Mouse (Mus musculus) heart, postnatal 10 days (tissue): ENCODE results near the gene Hbq1a. TPM values are rescaled to one million over a fixed set of nuclear protein-coding genes. Genes with fewer than 3 reads are reported as not detected.
"Not testable (repeated sequence)": the region's sequence is repeated elsewhere in the genome, so short reads cannot be mapped to it uniquely, and the experiment has no call there.

Source experiments
- DNase-seq, 2 experiments: peaks; one replicate each; pipeline ENCODE4 v3.0.0; 2021
- intact Hi-C: fragments of 180-260 bp; cut with DNase I; formaldehyde crosslinking; loops from one replicate; pipeline ENCODE4 v1.15.1; 2025
- total RNA-seq, 2 experiments: library from RNA; stranded (reverse); gene quantifications; 2 replicates each; pipeline ENCODE4 v1.2.3; 2021

The Hbq1a gene
- total RNA-seq, result not detected

DNA sequence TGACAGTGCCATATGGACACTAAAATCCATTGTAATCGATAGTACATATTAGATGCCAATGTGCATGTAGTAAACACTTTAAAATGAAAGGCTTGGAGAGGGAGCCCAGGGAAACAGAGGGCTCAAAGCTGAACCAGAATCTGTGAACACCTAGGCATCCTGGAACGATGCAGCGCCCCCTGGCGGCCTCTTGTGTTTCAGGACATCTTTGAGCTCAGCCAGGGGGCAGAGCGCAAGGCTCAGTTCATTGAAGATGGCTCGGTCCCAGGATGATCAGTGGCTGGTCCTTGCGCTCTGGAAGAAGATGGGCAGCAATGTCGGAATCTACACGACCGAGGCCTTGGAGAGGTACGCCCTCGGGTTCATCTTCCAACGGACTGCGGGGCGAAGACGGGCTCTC is at the start of gene Hbq1a:
TSS of gene Hbq1a (plus strand) at position 205 of the 400 bp plus-strand sequence.
- peak; percentile 56 to 72 for DNase-seq

DNA sequence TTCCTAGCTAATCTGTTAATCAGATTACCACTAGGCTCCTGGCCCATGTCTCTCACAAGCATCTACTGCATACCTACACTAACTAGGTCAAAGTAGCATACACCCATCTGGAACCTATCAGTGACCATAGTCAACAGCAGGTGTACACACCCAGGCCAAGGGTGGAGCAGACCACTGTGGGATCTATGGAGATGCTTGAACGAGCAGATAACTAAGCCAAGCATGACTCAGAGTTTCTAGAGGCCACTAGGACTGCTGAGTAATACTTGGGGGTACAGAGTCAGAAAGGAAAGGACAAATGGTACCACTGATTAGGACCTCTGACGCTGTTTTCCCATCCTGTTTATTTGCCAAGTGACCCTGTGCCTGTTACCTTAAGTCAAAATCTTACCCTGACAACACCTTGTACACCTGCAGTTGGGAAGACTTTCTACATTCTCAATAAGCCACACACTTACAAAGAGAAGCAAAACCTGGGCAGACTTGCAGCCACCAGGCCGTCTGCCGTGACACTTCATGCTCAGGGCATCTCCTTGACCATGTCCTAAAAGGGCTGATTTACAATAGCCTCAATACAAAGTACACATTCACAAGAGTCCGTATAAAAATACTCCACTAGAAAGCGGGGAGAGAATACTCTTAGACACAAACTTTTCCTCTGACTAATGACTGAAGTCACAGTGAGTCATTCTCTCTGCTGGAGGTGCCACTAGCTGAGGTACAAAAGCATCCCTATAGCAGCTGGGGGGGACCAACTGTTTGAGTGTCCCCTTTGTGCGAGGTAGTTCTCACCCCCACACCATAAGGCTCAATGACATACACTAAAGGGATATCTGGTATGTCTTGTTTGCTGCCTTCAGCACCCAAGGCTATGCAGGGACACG is 48.7 kb upstream of the Hbq1a start:
- DNase-seq, result no peak
- intact Hi-C loops, result no loop called here

More for the DNA sequence above, at the start of gene Hbq1a:
- intact Hi-C loops, result loop anchor here (5.0 kb wide), 1 partner anchor 118 kb away; no protein-coding TSS in a partner anchor

DNA sequence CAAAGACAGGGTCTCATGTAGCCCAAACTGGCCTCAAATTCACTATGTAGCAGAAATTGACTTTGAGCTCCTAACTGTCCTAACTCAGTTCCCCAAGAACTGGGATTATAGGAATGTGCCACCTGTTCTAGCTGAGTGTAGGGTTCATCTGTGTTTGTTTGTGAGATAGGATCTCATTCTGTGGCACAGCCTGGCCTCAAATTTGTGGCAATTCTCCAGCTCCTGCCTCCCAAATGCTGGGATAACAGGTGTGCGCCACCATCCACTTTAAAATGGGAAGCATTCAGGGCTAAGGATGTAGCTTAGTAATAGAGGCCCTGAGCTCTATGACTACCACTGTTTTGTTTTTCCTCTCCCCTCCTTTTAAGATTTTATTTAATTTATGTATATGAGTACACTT is 46.7 kb upstream of the Hbq1a start:
- no peak for DNase-seq
- intact Hi-C loops, result no loop called here

DNA sequence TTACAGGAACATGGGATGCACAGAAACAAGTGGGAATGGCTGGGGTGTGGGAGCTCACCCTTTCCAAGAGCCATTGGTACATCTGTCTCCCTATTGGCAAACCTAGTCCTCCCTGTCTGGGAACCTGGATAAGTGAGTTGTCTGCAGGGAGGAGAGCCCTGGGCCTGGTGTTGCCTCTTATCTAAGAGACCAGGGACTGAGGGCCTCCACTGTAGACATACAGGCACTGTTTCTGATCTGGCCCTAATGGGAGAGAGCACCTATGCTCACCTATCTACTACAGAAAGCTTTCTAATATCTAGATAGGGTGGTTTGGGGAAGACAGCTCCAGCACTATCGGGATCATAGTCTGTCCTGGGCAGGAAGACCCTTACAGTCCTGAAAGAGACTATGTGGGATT is 43.7 kb upstream of the Hbq1a start:
- intact Hi-C loops, result no loop called here
- no peak for DNase-seq

DNA sequence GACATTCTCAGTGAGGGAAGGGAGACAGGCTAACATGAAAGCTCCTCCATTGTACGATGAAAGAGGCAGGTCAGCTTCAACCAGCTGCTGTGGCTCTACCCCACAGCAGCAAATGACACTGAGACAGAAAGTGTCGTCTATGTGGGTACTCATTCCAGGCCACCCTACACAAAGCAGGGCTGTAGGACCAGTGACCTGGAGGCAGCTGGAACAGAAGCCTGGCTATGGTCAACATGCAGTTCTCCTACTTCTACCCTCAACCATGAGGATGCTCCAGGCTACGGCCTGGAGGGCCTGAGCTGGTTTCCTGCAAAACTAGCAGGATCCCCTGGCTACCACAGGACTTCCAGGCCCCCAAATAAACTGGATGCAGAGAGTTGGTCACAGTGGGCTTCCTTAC is 43.3 kb upstream of the Hbq1a start:
- intact Hi-C loops, result no loop called here

DNA sequence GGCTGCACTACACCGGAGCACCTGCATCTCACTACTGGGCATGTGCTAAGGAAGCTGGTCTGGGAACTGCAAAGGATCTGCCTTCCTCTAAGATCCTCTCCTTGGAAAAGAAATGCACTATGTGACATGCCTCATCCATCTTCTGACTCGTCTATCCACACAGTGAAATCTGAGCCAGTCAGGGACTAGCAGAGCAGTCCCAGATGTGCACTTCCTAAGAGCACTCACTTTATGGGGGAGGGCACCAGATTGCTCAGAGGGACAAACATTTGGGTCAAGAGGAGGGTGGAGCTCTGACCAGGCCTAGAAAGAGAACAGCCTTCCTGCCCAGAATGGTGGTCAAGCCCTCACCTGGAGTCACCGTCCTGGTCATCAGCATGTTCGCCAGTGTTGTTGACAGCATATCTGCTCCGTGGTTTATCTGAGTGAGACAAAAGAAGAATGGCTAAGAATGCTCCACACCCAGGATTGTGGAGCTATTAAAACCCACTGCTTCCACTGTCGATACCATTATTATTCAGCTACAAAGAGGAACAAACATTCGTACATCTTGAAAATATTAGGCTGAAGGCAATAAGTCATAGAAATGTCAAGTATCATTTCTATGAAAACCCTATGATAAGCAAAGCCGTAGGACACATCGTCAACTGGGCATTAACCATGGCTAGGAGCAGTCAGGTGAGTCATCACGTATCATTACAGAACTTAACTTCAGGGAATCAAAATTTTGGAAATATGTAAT is 37.0 kb upstream of the Hbq1a start:
- DNase-seq, result no peak
- intact Hi-C loops, result no loop called here

More for the DNA sequence above, 43.3 kb upstream of the Hbq1a start:
- DNase-seq, result no peak

DNA sequence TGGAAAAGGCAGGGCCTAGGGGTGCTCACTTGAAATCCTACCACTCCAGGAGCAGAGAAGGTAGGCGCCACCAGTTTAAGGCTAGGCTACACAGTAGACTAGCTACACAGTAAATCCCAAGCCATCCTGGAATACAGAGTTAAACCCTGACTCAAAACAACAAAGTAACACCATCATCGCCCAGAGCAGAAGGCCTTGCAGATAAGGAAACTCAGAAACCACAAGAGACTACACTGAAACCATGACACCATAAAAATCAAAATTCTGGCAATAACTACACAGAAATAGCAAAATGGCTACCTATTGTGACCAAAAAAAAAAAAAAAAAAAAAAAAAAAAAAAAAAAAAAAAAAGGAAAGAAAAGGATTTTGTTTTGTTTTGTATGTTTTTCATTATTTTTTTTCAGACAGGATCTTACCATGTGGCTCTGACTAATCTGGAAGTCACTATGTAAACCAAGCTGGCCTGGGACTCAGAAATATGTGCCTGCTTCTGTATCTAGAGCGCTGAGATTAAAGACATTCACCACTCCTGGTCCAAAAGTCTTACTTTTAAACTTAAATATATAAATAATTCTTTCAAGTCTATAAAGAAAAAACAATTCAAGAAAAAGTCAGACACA is 34.6 kb upstream of the Hbq1a start:
- intact Hi-C loops, result no loop called here
- no peak for DNase-seq

DNA sequence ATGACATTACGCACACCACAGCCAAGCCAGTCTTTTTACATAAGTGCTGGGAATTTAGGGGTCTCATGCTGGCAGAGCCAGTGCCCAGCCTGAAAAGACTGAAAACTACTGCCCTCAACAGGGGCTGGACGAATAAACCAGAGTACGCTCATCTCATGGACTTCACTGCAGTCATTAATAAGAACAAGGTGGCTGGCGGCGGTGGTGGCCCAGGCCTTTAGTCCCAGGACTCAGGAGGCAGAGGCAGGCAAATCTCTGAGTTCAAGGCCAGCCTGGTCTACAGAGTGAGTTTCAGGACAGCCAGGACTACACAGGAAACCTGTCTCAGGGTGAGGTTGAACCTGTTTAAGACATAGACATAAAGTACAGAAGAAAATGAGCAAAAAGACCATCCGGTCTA is 33.7 kb upstream of the Hbq1a start:
- no peak for DNase-seq

DNA sequence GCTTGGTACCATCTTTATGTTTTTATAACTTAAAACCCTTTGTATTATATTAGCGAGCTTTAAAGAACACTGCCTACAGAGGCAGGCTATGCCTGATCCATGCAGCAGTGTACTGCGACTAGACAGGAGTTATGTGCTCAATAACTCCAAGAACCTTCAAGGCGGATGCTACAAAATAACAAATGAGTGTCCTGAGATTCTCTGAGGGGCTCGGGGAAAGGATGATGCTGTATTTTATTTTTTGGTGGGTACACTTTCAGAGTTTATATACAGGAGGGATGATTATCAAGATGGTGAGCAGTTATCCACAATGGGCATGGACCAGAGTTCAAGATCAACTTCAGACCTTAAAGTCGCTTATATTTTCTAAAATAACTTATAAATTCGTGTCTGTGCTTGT is 33.1 kb upstream of the Hbq1a start:
- intact Hi-C loops, result no loop called here
- DNase-seq, result no peak

More for the DNA sequence above, 33.7 kb upstream of the Hbq1a start:
- intact Hi-C loops, result no loop called here

DNA sequence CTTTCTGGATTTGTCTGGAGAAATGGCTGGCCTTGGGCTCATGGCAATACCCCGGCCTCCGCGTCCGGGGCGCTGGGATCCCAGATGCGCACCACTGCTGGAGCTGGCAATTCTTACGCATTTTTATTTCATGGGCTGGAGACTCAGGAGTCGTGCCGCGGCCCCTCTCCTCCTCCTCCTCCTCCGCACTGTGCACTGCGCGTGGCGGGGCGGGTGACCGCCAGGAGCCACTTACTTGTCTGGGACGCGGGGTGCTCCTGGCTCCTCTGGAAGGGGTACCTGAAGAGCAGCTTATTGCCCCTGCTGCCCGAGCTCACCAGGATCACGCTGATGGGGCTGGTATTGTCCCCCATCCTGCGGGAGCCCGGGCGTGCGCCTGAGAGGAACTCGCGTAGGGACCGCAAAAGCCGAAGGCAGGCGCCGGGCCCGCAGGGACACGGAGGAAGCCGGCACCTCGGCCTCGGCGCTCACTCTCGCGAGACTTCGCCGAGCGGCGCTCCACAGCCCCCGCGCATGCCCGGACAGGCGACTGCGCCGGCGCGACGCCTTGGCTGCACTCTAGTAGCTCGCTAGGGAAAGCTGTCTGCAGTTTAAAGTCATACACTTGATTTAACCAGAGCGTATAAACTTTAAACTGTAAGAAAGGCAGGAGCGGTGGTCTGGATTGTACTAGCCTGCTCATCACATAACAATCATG is 32.5 kb upstream of the Hbq1a start, which contains the start of gene Nprl3:
TSS of gene Nprl3 (minus strand) at position 520 of the 697 bp plus-strand sequence.
- DNase-seq, result peak; percentile 97 to 98
- intact Hi-C loops, result no loop called here

DNA sequence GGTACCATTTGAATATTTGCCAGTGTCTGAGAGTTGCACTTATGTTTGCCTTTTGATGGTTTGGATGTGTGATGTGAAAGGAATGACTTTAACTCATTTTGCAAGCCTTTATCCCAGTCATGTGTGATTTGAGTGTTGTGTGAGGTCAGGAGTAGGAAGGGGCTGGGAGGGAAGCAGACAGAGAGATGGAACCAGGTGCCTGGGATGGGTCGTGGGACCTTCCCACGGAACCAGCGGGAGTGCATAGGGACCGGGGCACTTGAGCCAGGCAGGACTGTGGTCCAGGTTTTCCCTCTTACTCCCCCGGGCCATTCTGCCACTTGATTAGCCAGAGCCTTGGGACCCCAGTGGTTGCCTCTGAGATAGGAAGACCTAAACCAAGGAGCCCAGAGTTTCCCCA is 31.9 kb upstream of the Hbq1a start:
- intact Hi-C loops, result no loop called here
- no peak for DNase-seq

DNA sequence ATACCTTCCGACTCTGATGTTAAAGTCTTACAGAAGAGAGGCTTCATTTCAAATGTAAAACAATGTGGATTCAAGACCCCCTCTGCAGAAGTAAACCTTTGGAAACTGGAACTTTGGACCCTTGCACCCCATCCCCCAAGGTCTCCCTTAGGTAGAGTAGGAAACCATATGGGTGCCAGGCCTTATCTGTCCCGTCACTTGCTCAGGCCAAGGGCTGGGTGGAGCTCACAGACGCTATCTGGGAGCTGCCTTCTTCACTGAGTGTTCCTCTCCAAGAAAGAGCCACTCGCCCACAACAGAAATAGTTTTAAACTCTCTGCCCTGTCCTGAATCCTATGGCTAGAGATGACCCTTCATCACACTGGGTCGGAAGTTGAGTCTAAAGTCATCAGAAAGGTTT is 30.9 kb upstream of the Hbq1a start:
- DNase-seq, result no peak
- intact Hi-C loops, result no loop called here

DNA sequence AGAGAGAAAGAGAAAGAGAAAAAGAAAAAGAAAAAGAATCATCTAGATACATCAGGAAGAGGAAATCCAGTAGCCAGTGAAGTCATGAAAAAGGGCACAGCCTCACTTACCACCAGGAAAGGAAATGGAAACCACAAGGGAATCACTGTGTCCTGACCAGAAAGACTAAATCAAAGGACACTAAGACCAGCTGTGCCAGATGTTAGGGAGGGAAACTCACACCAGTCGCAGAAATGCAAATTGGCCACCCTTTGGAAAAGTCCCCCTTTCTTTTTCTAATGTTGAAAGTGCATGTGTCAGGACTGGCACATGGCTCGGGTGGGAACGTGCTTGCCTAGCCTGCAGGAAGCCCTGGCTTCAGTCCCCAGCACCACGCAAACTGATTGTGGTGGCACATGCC is 28.7 kb upstream of the Hbq1a start:
- intact Hi-C loops, result no loop called here
- DNase-seq, result no peak

DNA sequence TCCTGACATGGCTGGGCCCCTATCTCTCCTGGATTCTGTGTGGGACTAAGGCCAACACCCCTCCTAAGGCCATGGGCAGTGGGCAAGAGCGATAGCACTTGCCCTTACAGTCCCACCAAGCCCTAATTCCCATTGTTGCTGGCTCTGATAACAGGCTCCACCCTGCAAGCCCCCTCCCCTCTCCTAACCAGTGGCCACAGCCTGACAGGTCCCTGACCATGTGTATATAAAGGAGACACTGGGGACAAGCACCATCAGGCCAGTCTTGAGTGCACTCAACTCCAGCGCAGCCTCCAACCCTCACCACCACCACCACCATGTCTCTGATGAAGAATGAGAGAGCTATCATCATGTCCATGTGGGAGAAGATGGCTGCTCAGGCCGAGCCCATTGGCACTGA is 23.5 kb upstream of the Hbq1a start, which contains the start of gene Hba-x:
TSS of gene Hba-x (plus strand) at position 54 of the 400 bp plus-strand sequence.
- intact Hi-C loops, result no loop called here
- DNase-seq, result no peak

DNA sequence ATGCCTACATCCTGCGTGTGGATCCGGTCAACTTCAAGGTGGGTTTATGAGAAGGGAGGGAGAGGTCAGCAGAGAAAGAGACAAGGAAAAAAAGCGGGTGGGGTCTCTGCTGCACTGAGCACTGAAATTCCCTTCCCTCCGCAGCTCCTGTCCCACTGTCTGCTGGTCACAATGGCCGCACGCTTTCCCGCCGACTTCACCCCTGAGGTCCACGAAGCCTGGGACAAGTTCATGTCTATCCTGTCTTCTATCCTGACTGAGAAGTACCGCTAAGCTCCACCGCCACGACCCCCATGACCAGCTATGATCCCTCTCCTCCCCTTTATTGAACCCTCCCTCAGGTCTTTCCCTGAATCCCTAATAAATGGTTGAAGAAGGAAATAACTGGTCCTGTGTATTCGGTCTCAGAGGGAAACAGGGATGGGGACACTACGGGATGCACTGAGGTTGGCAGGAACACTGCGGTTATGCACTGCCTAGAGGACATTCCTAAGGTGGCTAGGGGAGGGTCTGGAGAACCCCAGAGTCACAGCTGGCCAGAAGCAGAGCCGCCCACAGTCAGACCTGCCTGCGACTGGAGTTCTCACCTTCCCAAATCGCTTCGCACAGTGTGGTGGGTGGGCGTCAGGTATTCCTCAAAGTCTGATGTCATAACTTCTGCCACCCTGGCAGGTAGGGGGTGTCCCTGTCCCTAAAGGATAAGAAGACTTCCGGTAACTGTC is 22.0 kb upstream of the Hbq1a start:
- intact Hi-C loops, result no loop called here
- no peak for DNase-seq

DNA sequence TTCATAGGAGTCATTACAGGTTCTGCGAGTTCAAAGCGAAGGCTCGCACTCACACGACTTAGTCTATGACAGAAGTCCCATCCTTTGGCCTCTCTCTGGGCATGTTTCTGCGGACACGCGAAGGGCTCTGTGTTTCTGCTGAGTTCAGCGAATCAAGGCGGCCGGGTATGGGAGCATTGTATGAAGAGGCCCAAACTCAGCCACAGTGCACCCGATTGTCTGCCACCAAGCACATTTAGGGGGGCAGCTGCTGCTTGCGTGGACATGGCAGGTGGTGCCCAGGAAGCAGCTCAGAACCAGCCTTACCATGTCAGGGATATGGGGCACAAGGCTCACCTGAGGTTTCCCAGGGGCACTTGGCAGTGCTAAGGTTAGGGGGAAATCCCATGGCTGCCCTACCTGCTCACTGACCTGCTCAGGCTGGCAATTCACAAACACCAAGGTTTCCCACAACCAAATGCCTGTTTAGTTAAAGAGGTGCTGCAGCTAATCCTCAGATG is 21.4 kb upstream of the Hbq1a start:
- no peak for DNase-seq
- intact Hi-C loops, result no loop called here

DNA sequence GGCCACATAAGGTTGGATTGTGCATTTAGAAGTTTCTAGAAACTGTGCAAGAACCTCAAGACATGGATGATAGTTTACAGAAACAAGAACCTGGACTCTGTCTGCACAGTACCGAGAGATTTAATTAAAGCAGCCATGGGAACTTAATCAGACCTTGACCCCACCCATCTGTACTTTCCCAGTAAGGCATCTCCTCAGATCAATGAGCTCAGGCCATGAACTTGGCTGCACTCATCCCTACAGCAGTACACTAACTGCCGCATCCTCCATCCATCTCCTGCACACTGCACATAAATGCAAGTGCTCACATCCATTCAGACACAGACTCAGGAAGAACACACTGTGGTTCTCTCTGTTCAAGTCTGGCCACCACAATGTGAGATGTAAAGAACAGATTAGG is 19.2 kb upstream of the Hbq1a start:
- no peak for DNase-seq
- intact Hi-C loops, result no loop called here

DNA sequence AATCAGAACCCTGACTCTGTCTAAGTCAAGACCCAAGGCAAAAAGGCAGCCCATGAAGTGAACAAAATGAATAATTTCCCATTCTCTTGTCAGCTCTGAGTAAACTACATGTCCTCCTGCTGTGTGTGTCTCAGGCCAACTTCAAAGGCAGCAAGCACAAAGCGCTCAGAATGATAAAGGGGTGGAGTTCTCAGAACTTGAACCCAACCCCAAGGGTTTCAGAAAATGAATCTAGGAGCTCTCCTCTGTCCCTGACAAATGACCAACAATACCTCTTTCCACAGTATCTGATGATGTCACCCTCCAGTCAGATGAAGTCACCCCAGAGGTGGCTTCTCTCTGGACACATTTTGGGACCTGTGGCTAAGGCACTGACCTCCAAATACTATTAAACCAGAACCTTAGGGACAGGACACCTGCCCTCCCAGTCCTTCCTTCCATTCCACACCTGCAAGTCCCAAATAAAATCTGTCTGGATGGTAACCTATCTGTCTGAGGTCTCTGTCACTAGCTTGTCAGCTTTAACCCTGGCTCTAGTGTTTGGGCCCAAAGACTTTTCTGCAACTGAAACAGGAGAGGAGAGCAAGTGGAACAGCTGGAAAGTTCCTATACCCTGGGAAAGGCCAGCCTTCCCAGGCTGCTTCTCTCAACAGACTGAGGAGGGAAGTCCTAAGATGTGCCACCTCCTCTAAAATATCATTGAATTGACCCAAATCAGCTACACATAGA is 18.3 kb upstream of the Hbq1a start:
- no peak for DNase-seq
- intact Hi-C loops, result no loop called here

DNA sequence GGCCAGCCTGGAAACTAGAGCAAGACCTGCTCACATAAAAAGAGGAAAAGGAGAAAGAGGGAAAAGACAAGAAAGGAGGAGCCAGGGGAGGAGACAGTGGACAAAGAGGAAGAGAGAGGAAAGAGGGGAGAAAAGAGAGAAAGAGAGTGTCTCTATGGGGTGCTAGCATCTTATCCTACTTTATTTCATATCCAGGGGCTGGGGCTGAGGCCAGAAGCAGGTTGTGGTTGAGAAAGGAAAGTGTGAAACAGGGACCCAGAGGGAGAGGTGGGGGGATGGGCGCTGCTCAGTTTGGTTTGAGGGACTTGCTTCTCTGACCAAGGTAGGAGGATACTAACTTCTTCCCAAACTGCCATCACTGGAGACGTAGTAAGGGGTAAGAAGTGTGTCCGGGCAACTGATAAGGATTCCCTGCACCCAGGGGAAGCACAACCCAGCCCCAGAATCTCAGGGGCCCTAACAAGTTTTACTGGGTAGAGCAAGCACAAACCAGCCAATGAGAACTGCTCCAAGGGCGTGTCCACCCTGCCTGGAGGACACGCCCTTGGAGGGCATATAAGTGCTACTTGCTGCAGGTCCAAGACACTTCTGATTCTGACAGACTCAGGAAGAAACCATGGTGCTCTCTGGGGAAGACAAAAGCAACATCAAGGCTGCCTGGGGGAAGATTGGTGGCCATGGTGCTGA is 16.6 kb upstream of the Hbq1a start, which contains the start of gene Hba-a1:
TSS of gene Hba-a1 (plus strand) at position 421 of the 687 bp plus-strand sequence.
- intact Hi-C loops, DNase-seq: not testable (repeated sequence)
